Mouse (Mus musculus) R1 (cell line): Measurements from ENCODE around the gene Opn3.

Experiments
- DNase-seq: peaks from one replicate; pipeline ENCODE4 v3.0.0-alpha.2; 2018; ENCODE audit warnings: low read depth, low spot score

Gene Opn3

DNA sequence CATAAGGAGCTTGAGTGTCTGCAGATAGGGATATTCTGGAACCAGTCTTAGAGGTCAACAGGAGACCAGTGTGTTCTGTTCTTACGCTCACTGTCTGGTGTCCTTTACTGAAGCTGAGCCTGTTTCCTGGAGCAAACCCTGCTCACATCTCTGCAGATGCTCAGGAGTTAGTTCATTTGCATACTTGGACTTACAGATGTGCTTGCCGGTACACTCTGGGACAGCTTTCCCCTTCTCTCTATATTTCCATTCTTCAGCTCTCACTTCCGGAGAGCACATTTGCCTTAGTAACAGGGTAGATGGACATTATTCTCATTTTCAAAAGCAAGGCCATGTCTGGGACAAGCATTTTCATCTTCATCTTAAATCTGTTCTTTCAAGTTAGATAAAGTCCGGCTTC, 44.0 kb downstream of the Opn3 start:
- no peak for DNase-seq

DNA sequence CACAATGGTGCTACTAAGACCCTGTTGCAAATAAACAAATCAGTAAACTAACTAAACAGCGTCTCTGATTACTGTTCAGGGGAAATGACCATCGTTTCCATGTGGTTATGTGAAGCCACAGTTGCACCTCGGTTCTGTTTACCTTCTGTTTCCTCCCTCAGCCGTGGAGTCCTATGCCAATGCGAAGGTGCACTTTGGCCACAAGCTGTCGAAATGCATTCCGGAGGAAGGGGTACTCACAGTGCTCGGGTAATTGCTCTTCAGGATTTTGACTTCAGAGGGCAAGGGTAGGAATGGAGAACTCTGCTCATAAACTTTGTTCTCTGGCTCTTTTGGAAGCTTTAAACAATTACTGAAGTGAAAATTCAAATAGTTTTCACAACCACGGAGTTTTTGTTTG, 45.6 kb downstream of the Opn3 start:
- no peak for DNase-seq

DNA sequence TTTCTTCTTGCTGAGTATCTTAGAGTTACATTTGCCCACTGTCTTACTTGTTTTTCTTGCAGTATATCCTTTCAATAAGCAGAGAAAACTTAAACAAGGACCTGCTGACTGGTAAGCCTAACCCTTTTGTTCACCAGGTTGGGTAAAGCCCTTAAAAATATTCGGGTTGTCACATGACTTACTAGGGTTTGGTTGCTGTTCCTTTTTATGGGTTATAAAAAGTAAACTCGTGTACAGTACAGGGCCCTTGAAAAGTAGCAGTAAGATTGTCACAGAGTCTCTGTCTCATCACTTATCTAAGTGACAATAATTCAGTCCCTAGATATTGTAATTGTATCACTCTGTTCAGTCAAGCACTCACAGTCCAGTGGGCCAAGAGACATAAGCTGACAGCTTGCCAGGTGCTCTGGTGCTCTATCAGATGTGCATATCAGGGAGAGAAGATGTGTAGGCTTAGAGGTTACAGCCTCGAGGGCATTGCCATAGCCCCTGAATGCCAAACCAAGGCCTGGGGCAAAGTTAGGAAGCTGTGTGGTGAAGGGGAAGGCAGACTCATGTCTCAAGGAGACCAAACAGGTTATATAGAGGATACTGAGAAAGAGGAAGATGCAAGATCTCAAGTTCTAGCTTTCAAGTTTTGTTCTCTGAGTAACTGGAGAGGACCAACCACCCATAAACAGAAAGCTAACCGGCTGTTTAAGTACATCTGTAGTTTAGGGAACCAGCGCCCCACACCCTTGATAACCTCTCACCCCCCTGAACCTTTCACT, 48.9 kb downstream of the Opn3 start:
- DNase-seq = no peak

DNA sequence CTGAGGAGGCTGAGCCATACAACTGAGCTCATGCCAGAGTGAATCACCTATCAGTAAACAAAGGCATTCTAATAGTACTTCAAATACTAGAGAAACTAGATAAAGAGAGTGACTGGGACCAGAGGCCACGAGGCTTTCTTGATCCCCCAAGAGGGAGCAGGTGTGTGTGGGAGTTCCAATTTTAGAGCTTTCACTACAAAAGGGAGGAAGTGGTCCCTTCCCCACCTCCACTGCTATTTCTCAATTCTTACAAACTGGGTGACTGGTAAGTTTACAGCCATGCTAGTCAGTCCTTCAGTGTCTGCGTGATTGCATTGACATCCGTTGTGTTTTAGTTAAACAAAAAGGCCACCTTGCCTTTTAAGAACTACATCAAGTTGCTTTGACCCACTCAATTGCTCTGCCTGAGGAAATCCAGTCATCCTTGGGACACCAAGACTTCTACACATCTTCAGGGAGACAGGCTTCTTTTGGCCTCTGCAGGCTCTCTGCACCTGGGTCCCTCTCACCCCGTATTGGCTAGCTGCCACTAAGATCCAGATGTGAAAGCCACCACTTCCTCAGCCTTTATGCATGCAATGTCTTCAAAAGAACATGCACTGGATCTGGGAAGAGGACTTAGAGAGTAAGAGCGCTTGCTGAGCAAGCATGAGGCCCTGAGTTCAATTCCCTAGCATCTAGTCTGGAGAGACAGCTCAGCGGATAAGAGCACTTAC, 52.0 kb downstream of the Opn3 start:
- DNase-seq = no peak

DNA sequence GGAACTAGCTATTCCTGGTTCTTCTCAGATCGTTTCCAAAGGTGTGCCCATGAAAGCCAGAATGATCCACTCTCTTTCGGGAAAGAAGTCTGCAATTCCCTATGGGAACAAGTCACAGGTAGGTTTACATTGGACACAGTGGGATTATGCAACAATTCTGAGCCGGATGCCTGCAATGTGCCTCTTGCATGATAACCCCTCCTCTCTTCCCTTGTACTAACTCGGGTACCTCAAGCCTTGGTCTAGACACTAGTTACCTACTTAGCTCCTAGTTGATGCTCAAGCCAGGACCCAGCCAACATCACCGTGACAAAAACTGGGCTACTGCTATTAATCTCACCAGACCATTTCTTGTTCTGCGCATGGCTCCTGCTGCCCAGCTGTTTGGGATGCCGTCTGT, 53.5 kb downstream of the Opn3 start:
- DNase-seq = no peak

DNA sequence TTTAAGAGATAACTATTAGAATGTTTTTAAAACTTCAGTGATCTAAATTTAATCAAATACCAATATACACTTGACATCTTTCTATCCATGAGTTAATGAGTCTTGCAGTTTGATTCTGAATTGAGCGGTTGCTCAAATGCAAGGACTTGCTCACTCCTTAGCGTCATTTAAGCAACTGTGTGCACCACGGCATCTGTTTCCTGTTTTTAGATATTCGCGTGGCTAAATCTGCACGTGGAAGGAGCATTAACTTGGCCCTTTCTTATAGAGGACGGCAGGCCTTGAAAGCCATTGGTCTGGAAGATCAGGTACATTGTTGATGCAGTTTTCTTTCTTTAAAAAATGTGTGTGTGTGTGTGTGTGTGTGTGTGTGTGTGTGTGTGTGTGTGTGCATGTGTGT, 54.9 kb downstream of the Opn3 start:
- no peak for DNase-seq

DNA sequence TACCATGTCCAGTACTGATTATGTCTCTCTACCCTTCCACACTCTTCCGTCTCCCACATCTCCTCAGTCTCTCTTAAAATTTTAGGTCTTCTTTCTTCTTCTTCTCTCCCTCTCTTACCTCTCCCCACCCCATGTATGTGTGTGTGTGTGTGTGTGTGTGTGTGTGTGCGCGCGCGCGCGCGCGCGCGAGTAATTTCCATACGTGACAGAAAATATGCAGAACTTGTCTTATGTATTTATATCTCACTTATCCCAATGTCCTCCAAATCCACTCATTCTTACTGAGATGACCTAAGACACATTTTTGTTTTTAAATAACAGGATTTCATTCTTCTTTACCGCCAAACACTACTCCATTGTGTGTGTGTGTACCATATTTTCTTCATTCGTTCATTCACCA, 60.1 kb downstream of the Opn3 start:
- DNase-seq = no peak

DNA sequence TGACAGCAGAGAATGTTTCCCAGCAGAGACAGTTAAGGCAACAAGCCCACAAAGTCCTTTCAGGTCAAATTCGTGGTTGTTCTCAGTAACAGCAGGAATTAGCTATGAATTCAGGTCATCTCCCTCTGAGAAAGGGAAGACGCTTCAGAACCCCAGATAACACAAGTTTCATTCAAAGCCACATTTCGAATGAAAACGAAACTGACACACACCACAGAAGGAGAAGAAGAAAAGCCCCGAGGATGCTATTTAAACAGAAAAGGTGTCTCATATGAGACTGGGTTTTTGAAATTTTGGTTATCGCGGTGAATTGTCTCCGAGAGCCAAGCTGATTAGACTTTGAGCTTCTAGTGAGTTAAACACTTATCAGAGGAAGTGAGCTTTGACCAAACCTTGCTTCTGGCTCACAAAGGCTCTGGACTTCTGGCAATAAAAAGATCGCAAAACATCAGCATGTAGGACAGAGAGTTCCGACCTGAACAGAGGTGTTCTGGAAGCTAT, 60.8 kb downstream of the Opn3 start:
- DNase-seq = no peak

DNA sequence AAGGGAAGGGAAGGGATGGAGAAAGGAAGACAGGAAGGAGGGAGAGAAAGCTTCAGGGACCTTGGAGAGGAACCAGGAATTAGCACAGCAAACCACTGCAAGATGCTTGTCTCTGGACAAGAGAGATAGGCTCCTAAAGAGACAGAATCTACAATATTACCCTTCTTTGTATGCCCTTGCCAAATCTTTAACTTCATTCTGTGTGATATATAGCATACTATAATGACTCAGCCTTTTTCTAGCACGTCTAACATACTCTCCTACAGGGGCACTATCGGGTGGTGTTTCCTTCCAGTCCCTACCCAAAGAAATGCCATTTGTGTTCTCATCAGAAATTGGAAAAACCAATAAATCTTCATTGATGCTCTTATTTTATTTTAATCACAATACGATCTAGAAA, 61.5 kb downstream of the Opn3 start:
- DNase-seq = peak; percentile 25

DNA sequence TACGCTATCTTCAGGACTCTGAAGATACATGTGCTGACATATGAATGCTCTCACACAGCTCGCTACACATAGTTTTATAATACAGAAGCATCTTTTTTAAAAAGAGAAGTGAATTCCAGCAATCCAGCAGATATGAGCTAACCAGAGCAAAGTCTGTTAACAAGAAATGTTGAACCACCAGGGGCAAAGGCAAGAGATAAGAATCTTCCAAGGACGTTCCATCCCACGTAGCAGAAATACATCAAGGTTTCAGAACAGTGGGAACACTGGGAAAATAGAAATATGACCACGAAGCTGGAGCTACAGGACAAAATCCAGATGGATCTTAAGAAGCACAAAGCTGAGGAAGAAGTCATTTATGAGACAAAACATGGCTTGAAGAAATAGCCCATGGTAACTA, 62.2 kb downstream of the Opn3 start:
- no peak for DNase-seq

DNA sequence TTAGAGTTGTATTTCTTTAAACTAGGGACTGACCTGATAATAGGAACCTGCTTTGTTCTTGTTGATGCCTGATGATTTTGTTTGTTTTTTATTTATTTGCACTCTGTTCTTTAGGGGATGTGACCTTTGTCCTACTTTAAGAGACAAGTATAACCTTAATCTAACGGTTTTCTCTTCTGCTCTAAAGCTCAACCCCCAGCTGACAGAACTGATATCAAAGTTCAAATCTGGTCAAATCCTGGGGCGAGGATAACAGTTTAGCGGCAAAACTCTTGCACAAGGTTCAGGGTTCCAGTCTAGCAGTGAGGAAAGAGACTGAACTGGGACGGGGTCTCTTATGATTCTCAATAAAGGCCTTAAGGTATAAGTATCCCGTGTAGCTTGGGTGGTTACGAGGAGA, 63.3 kb downstream of the Opn3 start:
- no peak for DNase-seq

DNA sequence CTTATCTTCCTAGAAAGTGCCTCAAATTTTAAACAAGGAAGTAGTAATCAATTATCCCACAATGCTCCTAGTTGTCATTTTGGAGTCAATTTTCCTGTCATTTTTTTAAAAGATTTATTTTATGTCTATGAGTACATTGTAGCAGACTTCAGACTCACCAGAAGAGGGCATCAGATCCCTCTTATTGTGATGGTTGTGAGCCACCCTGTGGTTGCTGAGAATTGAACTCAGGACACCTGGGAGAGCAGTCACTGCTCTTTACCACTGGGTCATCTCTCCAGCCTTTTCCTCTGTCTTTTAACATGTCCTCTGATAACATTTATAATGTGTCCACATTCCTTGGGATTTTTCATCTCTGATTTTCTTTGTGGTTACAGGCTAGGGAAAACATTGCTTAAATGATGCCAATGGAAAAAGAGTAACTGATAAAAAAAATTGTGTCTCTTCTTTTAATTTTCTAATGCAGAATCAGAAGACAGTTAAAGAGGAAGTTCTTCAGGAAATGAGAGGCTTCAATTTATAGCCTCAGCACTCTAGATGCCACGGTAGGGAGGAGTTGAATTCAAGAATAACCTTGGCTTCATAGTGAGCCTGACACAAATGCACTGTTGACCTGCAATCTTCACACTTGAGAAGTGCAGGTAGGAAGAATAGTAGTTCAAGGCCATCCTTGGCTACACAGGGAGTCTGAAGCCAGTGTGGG, 66.4 kb downstream of the Opn3 start:
- no peak for DNase-seq

DNA sequence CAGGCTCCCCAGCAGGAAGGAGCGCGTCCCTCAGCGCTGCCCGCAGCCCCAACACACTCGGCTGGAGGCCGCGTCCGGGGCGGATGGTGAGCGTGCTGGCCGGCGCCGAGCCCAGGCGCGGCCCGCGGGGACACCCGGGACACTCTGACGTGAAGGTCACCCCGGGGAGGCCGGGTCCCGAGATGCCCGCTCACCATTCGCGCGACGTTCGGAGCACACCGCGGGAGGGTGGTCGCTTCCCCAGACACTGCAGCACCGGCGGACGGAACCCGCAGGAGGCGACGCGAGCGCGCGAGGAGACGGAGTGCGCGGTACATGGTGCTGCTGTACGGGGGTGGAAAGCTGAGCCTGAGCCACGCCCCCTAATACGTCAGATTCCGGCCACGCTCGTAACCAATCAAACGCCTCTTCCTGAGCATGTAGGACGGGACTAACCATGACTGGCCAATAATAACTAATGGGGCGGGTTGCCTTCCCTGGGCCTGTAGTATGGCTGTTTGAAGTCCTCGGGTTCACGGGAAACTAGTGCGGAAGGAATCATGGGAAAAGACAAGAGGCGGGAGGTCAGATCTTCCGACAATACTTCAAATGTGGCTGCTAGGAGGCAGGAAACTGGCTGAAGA, 67.2 kb downstream of the Opn3 start, which contains the start of gene Fh1:
TSS of gene Fh1 (minus strand) at position 379 of the 623 bp plus-strand sequence.
- DNase-seq = peak; percentile 99

DNA sequence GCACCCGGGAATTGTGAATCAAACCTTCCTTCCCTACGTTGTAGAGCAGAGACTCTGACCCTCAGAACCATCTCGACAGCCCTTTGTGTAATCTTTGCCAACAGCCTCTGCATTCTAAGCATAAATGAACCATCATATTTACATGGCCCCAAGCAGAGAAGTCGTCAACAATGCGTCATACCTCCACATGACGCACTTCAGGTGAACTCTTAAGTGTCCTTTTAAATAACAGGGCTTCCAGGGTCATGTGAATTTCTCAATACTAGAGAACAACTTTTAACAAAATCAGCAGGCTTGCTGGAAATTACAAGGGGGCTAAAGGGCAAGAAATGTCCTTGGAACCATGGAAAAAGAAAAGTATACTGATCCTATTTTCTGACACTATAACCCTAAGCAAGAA, 68.9 kb downstream of the Opn3 start:
- no peak for DNase-seq

DNA sequence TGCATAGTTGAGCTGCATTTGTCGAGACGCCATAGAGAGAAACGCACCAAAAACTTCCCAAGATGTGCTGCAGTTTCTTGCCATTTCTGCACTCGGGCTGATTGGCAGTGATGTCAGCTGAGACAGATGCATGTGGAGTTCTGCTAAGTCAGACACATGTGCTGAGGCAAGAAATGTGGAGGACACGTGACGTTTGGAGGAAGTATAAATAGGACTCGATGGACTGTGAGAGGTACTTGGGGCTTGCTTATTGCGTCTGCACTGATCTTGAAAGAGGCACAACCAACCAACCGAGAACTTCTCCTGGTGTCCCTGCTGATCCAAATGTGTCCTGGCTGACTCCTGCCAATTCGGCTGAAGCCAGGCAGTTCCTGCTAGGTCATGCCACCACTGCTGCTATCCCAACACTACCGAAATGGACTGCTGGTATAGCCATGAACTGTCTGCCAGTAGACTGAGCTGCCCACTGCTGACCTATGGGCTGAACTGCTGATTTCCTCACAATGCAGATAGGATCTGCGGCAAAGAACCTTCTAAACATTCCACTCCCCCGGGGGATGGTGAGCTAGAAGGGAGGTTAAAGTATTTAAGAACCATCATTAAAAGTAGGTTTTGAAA, 72.7 kb downstream of the Opn3 start, which contains the start of gene Kmo:
TSS of gene Kmo (plus strand) at position 568 of the 618 bp plus-strand sequence.
- no peak for DNase-seq

DNA sequence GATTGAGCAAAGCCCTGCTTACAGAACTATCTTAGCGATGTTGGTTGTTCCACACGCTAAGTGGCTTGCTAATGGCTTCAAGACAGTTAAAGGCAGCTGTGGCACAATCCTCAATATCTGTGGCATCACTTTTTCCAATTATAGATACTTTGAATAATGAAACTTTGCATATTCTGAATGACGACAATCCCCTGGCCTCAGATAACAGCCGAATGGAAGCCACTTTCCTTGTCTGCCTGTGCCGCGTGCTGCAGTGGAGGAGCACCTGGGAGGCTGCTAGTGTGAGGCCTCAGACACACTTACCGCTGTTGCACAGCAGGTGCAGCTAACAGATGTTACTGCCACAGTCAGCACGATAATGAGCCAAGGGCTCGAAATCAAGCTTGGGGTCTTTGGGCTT, 77.6 kb downstream of the Opn3 start:
- DNase-seq = no peak
